Mouse (Mus musculus): ENCODE results near the gene Clstn2. TPM values are rescaled to one million over a fixed set of nuclear protein-coding genes. Genes with fewer than 3 reads are reported as not detected.

Clstn2 gene
- polyA plus RNA-seq, 1 experiment from 2014 or later = 0.96 TPM

DNA sequence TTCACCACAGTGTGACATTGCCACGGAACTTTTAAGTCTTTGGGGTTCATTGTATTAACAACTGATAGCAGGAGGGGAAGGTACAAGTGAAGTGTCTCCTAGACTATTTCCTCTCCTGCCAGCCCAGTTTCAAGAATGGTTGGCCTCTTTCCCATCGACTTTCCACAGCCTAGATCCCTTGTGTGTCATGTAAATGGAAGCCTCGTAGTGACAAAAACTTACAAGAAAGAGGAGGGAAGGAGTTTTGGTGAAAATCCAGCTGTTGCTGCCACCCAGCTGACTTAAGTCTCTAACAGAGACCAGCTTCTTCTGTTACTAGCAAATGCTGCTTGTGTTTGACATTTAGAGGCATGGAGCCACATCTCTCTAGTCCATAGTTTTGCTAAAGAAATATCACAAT is 598.3 kb downstream of the Clstn2 start:
- no peak overlapping the region for H3K27ac ChIP-seq (replicated peaks)
- H3K4me1 ChIP-seq = no peaks in the 10 kb centered on the region
- no peaks in the 10 kb centered on the region for H3K36me3 ChIP-seq
- H3K4me3 ChIP-seq = no peak overlapping the region
- no peaks in the 10 kb centered on the region for H3K9me3 ChIP-seq (replicated peaks)
- 58% methylated on average over 3 of the region's 3 CpGs for WGBS
- no peaks in the 10 kb centered on the region for H3K27me3 ChIP-seq (ENCODE audit: low read depth, poor library complexity, severe bottlenecking)
- no peak for DNase-seq (ENCODE audit: low spot score)

DNA sequence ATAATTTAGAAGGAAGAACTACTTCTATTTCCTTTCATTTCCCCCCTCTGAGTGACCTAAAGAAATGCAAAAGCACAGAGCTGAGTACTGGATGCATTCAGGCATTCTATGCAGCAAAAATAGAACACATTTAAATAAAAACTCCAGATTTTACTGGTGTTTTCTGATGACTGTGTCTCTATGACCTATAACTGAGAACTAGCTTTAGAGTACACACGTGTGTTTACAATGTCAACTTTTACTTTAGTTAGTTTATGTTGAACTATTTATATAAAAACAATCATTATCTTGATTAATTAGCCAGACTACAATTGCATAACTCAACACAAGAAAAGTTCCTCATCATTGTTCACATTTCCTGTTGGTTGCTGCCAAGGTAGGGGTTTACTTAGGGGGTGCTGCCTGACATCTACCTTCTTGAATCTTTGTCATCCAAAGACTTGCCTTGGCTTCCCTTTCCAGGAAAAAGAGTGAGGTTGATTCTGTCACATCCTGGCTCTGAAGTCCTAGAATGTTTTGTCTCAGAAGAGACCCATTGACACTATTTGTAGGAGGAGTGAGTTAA is 603.0 kb downstream of the Clstn2 start:
- Histone ChIP-seq H3K27ac (replicated peaks) (no peak overlapping the region), H3K9me3 (replicated peaks) (no peaks in the 10 kb centered on the region), H3K4me3 (no peak overlapping the region), H3K4me1 (no peaks in the 10 kb centered on the region), H3K36me3 (no peaks in the 10 kb centered on the region), H3K27me3 (ENCODE audit: low read depth, poor library complexity, severe bottlenecking) (no peaks in the 10 kb centered on the region)
- 83% methylated on average over 1 of the region's 1 CpGs for WGBS
- no peak for DNase-seq (ENCODE audit: low spot score)

DNA sequence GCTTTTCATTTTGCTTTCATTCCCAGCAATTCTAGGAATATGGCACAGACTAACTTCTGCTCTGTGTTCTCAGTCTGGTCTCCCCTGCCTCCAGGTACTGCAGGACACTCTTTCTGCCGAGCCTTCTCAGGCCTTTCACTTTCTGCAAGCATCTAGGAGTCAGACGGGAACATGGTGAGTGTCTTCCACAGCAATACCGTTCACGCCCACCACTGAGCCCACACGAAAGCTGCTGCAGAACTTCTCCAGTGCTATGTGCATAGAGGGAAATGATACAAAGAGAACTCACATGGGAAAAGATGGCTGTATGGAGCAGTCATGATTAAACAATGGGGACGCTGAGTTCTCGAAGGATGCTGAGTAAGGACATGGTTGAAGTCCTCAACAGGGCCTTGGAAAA is 604.9 kb downstream of the Clstn2 start:
- H3K9me3 ChIP-seq (replicated peaks) = no peaks in the 10 kb centered on the region
- no peak for DNase-seq (ENCODE audit: low spot score)
- H3K27me3 ChIP-seq (ENCODE audit: low read depth, poor library complexity, severe bottlenecking) = no peaks in the 10 kb centered on the region
- H3K4me3 ChIP-seq = no peak overlapping the region
- H3K27ac ChIP-seq (replicated peaks) = no peak overlapping the region
- 90% methylated on average over 7 of the region's 7 CpGs for WGBS
- no peaks in the 10 kb centered on the region for H3K4me1 ChIP-seq
- no peaks in the 10 kb centered on the region for H3K36me3 ChIP-seq

DNA sequence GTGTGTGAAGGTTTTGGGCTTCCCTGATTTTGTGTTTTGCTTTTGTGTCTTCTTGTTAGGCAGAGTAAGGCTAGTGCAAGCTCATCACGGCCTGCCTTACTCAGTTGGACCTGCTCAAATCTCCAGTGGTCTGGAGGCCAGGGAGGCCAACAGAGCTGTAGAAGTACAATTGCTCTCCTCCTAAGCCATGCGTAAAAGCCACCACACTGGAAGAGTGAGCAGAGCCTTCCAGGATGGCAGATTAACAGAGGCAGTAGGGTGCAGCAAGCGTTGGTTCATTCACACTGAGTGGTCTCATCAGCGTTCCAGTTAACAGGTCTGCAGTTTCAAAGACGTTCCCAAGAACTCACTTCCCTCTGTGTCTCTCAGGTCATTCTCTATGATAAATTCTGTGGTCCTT is 612.1 kb downstream of the Clstn2 start:
- Histone ChIP-seq H3K27me3 (ENCODE audit: low read depth, poor library complexity, severe bottlenecking) (no peaks in the 10 kb centered on the region), H3K9me3 (replicated peaks) (no peaks in the 10 kb centered on the region), H3K36me3 (no peaks in the 10 kb centered on the region), H3K27ac (replicated peaks) (no peak overlapping the region), H3K4me1 (no peaks in the 10 kb centered on the region), H3K4me3 (no peak overlapping the region)
- WGBS = 61% methylated on average over 5 of the region's 5 CpGs
- DNase-seq (ENCODE audit: low spot score) = no peak

DNA sequence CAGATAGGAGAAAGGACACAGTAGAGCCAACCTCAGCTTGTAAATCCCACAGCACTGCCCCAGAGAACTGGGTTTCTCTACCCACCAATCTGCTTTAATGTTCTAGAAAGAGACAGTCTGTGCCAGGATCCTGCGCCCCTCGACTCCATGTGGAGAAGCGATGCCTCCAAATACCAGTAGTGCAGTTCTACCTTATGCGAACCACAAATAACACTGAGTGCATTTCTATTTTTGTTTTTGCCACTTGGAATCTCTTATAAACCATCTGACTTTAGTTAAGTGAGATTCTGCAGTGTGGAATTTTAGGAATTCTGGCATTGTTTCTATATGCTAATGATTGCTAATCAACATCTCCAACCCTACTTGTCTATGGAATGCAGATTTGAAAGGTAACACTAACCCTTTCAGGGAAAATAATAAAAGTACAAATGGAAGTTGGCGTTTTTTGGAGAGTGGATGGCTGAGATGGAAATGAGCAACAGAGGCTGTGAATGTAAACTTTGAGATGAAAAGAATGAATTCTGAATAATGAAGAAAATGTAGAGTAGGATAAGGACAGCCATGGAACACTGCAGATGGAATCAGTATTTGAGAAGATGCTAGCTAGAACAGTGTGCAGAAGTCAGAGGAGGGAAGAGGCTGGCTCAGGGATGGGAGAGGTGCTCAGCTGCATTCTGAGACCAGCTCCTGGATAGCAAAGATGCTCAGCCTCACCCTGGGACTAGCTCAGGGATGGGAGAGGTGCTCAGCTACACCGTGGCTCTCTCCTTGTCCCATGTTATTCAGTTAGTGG is 617.9 kb downstream of the Clstn2 start:
- 82% methylated on average over 6 of the region's 6 CpGs for WGBS
- Histone ChIP-seq H3K27ac (replicated peaks) (no peak overlapping the region), H3K4me1 (no peaks in the 10 kb centered on the region), H3K9me3 (replicated peaks) (no peaks in the 10 kb centered on the region), H3K4me3 (no peak overlapping the region), H3K27me3 (ENCODE audit: low read depth, poor library complexity, severe bottlenecking) (no peaks in the 10 kb centered on the region), H3K36me3 (no peaks in the 10 kb centered on the region)
- no peak for DNase-seq (ENCODE audit: low spot score)

DNA sequence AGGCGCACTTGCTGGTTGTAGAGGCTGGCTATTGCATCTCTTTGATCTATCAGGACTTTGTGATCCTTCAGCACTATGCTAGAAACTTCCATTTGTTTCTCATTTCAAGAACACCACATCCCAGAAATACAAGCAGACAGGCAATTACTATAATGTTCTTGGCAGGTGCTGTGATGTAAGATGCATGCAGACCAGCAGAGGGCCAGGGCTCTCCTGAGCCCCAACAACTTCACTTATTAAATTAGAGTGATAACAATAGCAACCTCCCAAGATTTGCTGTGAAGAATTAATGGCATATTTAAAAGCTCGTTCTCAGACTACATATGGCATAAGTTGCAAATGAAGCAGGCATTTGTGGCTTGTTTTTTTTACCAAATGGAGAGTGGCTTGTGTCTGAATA is 624.8 kb downstream of the Clstn2 start:
- no peaks in the 10 kb centered on the region for H3K4me1 ChIP-seq
- no peak overlapping the region for H3K4me3 ChIP-seq
- no peak for DNase-seq (ENCODE audit: low spot score)
- WGBS = 86% methylated on average over 2 of the region's 2 CpGs
- H3K36me3 ChIP-seq = no peaks in the 10 kb centered on the region
- no peaks in the 10 kb centered on the region for H3K9me3 ChIP-seq (replicated peaks)
- H3K27me3 ChIP-seq (ENCODE audit: low read depth, poor library complexity, severe bottlenecking) = no peaks in the 10 kb centered on the region
- no peak overlapping the region for H3K27ac ChIP-seq (replicated peaks)
